ENCODE assay signal across 12 mouse cellular contexts in genomic region chr17:15777979-15778378, GRCm38 (mm10). TPM values are rescaled to one million over a fixed set of nuclear protein-coding genes. Genes with fewer than 3 reads are reported as not detected.
DNase-seq lines count a peak whose midpoint lies in the region; TF ChIP-seq lines count a peak whose summit lies in the region.
"Had no signal": no experiment of that assay in that cellular context is flagged by ENCODE, and none has a peak within 500 bp of the region (broad histone marks: within the 10 kb centered on the region; RNA-seq: fewer than 3 reads in every experiment).

No protein-coding gene starts in this region.

- intact Hi-C loops in gastrocnemius, adult 2 months (cut with DNase I): no loop called here

- no peak for DNase-seq in gastrocnemius, adult 2 months
- no peak for DNase-seq in gastrocnemius, postnatal 25 days
- peak; percentile 12 for DNase-seq in retina, postnatal 1 day
- DNase-seq in retina, embryonic 14.5 days (ENCODE audit: low spot score): no peak
- DNase-seq in c-Kit-positive CD71-positive TER-119-positive erythroid progenitor cells, embryonic 14.5 days (ENCODE audit: low spot score): peak; percentile 12
- peak; percentile 22 for DNase-seq in thymus, postnatal 25 days
- no peak for DNase-seq in frontal cortex, postnatal 10 days (ENCODE audit: low spot score in 2 of 2)
- no peak for DNase-seq in midbrain, embryonic 10.5 days (ENCODE audit: low spot score)
- DNase-seq: cerebellum, adult 11-12 months had no signal

- no peaks in the 10 kb centered on the region for H3K4me1 ChIP-seq in midbrain, embryonic 10.5 days
- H3K4me1 ChIP-seq: lung, embryonic 15.5 days had no signal

- no peaks in the 10 kb centered on the region for H3K27me3 ChIP-seq in midbrain, embryonic 10.5 days (ENCODE audit: low read depth, poor library complexity, severe bottlenecking)
- H3K27me3 ChIP-seq: lung, embryonic 15.5 days had no signal

- no peak overlapping the region for H3K27ac ChIP-seq in gastrocnemius, adult 2 months
- H3K27ac ChIP-seq in midbrain, embryonic 10.5 days (replicated peaks): no peak overlapping the region
- H3K27ac ChIP-seq: lung, embryonic 15.5 days had no signal

- no peaks in the 10 kb centered on the region for H3K9me3 ChIP-seq in midbrain, embryonic 10.5 days (replicated peaks)
- H3K9me3 ChIP-seq: G1E; lung, embryonic 15.5 days had no signal

- H3K4me3 ChIP-seq in gastrocnemius, adult 2 months: no peak overlapping the region
- H3K4me3 ChIP-seq in midbrain, embryonic 10.5 days: no peak overlapping the region
- H3K4me3 ChIP-seq: lung, embryonic 15.5 days had no signal

- WGBS in midbrain, embryonic 10.5 days: 90% methylated on average over 6 of the region's 6 CpGs

- TF ChIP-seq CTCF in gastrocnemius, adult 2 months (IDR thresholded peaks at IDR 0.05): peak; percentile 22; the same call in 1 of the 2 replicates

- no peaks in the 10 kb centered on the region for H3K36me3 ChIP-seq in midbrain, embryonic 10.5 days
- H3K36me3 ChIP-seq: lung, embryonic 15.5 days had no signal

RNA-seq across cellular contexts. Expression of gene Rgmb, which starts 52.9 kb away (rescaled TPM):
- 10 to 100 TPM; 39.2 to 41.3 TPM for total RNA-seq in gastrocnemius, adult 2 months (2021)
- total RNA-seq in gastrocnemius, postnatal 25 days (2021): 10 to 100 TPM; 34.9 to 37.6 TPM
- 27.6 and 43.0 TPM in 2 replicates for polyA plus RNA-seq in midbrain, embryonic 10.5 days (2016; fragmentation: Nextera tagmentation; extraction: Ambion mirVana)
- total RNA-seq: granulocyte monocyte progenitor cell, adult 5-6 weeks had no signal
- polyA plus RNA-seq: G1E had no signal

Comparison
In these comparisons a context has a peak if more than half of its experiments do, and no peak if none do; other contexts are left out.
1. DNase-seq: peak in retina, postnatal 1 day (single experiment), c-Kit-positive CD71-positive TER-119-positive erythroid progenitor cells, embryonic 14.5 days (single experiment) and thymus, postnatal 25 days (single experiment); none in gastrocnemius, adult 2 months (single experiment), gastrocnemius, postnatal 25 days (single experiment), retina, embryonic 14.5 days (single experiment), frontal cortex, postnatal 10 days (0 of 2) and midbrain, embryonic 10.5 days (single experiment).